Mouse (Mus musculus): Measurements from ENCODE around the gene Fars2. TPM values are rescaled to one million over a fixed set of nuclear protein-coding genes. Genes with fewer than 3 reads are reported as not detected.

The Fars2 gene
- total RNA-seq, 1 experiment from 2014 or later, result 25.7 TPM

DNA sequence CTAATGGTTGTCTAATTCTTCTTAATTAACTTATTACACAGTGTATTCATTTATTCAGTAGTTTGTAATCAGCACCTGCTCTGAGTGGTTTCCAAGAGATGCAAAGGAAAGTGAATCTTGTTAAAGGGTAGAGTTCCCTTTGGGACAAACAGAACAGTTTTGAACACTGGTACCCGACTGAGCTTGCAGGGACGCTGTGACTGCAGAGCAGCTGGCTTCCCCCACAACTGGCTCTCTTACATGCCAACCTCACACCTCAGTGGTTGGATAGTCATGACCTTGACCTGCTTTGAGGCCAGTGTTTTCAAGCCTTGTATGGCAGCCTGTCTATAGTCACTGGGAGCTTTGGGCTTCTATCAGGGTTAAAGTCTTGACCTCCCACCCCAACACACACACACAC lies 156.3 kb downstream of the Fars2 start:
- ATAC-seq (replicated peaks; ENCODE audit: insufficient number of reproducible peaks, low FRiP score, low TSS enrichment, poor library complexity, severe bottlenecking), result no peak

DNA sequence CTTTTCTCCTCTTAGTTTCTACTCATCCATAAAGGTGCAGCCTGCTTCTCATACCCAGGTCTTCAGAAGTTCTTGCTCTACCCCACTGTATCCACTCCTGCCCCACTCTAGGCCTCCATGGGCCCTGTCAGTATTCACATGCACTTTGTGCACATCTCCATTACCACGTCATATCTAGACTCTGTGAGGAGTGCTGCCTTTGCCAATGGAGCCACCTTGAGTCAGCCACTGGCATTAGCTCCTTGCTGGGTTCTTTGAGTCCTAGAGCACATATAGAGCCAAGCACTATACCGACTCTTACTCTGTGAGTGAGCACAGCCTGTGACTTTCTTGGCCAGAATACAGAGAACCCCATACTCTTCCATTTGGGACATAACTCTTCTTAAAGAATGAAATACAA lies 159.0 kb downstream of the Fars2 start:
- ATAC-seq (replicated peaks; ENCODE audit: insufficient number of reproducible peaks, low FRiP score, low TSS enrichment, poor library complexity, severe bottlenecking), result no peak

DNA sequence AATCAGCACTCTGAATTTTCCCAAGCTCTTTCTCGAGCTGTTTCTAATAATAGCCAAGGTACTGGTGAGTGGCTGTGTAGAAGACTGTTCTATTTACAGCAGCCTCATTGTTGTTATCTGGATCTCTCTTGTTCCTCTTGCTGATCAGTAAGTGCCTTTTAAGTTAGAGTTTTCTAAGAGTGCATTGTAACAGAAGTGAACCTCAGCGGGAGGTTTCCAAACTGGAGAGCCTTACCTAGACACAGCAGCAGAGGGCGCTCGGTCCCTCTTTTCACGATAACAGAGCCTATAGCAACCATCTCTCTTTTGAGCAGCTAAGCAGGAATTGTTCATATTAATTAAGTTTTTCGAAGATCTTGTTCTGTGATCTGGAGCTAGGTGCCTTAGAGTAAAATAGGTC lies 164.8 kb downstream of the Fars2 start:
- peak; percentile 68; the same call in 1 of the 2 replicates for ATAC-seq (replicated peaks; ENCODE audit: insufficient number of reproducible peaks, low FRiP score, low TSS enrichment, poor library complexity, severe bottlenecking)

DNA sequence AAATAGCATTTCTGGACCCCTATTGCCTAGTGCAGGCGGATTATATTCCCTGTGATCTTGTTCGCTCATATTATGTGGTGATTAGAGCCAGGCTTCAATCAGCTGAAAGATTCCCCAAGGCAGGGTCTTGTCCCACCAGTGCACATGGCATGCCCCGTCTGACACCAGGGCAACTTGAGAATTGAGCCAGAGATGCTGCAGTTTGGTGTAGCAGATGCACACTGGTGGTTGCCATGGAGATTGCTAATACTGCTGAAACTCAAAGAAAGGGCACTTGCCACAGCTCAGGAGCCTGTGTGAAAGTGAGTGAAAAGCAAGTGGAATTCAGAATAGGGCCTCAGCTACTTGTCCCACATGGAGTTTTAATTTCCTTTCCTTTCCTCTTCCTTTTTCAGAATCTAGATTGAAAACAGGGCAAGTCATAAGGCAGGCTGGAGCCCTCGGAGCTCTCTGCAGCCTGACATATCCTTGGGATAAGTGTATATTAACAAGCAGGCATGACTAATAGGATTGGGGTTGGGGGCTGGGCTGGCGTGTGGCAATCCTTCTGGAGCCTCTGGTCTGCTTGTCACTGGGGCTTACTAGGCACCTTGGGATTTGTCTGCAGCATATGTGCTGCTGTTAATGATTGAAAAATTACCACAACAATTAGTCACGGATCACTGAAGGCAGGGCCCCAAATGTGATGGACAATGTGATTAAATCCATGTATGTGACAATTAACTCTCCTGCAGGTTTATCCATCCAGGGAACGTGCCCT lies 165.8 kb downstream of the Fars2 start:
- no peak for ATAC-seq (replicated peaks; ENCODE audit: insufficient number of reproducible peaks, low FRiP score, low TSS enrichment, poor library complexity, severe bottlenecking)

DNA sequence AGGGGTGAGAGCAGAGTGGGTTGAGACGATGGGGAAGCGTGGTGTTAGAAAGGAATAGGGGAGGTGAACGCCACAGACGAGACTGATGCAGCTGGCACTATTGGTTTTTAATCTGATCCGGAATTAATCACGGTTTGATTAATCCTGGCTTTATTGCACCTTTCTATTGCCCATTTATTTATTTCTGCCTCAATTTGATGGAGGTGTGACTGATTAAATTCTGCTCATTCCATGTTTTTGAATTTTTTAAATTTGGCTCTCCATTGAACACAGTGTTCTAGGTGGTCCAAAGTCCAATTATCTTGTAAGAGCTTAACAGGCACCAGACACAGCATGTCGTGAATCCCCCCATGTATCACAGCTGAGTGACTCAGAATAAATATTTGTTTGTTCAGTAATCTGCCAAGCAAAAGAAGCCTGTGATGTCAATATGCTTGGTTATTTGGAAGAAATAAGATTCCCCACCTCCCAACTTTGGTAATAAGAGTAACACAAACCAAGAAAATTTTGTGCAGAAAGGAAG lies 166.4 kb downstream of the Fars2 start:
- no peak for ATAC-seq (replicated peaks; ENCODE audit: insufficient number of reproducible peaks, low FRiP score, low TSS enrichment, poor library complexity, severe bottlenecking)

DNA sequence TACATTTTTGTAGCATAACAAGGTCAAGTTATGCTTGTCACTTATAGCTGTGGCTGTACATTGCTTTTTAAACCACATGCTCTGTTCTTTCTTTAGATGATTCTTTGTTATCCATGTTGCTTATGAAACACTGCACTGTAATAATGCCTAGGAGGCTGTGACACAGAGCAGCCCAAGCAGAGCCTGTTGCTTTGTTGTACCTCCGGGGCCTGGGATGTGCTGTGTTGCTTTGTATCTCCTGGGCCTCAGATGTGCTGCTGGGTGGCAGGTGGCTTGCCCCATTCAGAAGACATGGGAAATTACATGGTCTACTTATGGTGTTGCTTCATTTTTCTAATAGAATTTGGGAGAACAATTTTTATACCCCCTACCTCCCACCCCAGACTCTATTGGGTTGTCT lies 166.9 kb downstream of the Fars2 start:
- ATAC-seq (replicated peaks; ENCODE audit: insufficient number of reproducible peaks, low FRiP score, low TSS enrichment, poor library complexity, severe bottlenecking), result no peak

DNA sequence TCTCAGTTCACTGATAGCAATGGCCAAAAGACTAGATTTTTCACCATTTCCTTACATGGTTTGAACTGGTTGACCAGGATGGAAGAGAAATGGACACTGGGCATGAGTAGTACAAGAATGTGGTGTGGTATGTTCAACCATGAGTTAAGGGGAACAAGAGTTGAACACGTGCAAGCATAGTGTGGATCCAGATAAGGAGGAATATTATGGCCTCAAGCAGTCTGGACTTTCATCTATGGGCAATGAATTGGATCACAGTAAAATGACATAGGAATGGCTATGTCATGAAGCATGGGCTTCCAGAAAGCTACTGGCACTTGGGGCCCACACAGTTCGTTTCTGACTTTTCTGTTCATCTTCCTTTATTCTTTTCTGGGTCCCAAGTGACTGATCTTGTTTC lies 168.0 kb downstream of the Fars2 start:
- ATAC-seq (replicated peaks; ENCODE audit: insufficient number of reproducible peaks, low FRiP score, low TSS enrichment, poor library complexity, severe bottlenecking), result no peak

DNA sequence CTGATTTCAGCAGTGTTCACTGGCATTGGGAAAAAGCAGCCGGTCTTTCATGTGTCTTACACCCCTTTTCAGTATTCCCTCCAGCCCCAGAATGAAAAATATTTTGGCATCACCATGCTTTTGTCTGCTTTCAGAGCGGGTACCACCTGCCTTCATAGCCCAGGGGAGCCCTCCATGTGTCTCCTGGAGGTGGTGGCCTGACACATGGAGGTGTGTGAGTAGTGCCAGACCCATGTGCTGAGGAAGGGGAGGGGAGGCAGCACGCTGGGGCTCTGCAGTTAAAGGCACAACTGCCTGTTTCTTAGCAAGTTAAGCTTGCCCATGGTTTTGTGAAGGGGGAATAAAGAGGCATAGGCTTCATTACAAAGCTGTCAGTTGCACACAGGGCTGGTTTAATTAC lies 176.3 kb downstream of the Fars2 start:
- ATAC-seq (replicated peaks; ENCODE audit: insufficient number of reproducible peaks, low FRiP score, low TSS enrichment, poor library complexity, severe bottlenecking), result no peak

DNA sequence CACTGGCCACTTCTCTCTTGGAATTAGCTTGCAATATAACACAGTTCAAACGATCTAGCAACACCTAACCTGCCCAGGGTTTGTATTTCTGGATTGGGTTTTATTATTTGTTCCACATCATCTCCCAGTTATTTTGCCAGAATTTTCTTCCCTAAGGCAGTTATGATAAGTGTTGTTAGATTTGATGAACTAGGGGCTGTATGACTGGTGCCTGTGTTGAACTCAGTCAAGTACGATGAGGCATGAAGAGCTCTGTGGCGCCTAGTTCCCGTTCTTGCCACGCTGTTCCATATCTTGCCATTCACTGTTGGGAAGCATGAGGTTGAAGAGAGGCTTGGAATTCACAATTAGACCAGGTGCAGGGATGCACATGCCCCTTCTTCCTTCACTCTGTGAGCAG lies 177.3 kb downstream of the Fars2 start:
- ATAC-seq (replicated peaks; ENCODE audit: insufficient number of reproducible peaks, low FRiP score, low TSS enrichment, poor library complexity, severe bottlenecking), result no peak

DNA sequence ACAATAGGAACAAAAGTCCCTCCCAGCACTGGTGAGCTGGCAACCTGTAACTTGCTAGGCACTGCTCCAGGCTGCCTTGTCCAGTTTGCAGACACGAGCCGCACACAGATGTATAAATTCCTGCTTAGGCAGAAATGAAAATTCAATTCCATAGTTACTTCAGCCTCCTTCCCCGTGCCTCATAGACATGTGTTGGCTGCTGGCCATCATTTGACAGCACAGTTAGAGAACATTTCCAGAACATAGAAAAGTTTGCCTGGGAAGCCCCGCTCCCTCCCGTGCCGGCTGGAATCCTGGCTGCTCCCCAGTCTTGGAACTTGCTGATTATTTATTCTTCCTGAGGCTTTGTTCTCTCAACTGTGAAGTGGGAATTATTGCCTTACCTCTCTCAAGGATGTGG lies 178.6 kb downstream of the Fars2 start:
- ATAC-seq (replicated peaks; ENCODE audit: insufficient number of reproducible peaks, low FRiP score, low TSS enrichment, poor library complexity, severe bottlenecking), result no peak

DNA sequence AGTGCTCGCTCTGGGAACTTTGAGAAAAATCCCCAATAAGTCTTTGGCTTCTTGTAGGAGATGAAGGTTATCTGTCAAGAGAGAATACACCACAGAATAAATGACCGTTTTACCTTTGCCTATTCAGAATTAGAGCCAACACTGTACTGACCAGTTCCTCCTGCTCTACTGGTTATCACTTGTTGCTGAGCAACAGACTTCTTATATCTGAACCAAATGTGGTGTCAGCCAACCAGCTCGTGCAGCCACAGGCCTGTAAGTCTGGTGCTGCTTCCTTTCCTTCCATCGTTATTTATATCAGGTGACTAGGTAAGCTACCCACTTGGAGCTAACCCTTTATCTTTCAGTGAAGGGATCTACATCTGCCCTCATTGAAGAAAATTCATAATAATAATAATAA lies 179.4 kb downstream of the Fars2 start:
- no peak for ATAC-seq (replicated peaks; ENCODE audit: insufficient number of reproducible peaks, low FRiP score, low TSS enrichment, poor library complexity, severe bottlenecking)

DNA sequence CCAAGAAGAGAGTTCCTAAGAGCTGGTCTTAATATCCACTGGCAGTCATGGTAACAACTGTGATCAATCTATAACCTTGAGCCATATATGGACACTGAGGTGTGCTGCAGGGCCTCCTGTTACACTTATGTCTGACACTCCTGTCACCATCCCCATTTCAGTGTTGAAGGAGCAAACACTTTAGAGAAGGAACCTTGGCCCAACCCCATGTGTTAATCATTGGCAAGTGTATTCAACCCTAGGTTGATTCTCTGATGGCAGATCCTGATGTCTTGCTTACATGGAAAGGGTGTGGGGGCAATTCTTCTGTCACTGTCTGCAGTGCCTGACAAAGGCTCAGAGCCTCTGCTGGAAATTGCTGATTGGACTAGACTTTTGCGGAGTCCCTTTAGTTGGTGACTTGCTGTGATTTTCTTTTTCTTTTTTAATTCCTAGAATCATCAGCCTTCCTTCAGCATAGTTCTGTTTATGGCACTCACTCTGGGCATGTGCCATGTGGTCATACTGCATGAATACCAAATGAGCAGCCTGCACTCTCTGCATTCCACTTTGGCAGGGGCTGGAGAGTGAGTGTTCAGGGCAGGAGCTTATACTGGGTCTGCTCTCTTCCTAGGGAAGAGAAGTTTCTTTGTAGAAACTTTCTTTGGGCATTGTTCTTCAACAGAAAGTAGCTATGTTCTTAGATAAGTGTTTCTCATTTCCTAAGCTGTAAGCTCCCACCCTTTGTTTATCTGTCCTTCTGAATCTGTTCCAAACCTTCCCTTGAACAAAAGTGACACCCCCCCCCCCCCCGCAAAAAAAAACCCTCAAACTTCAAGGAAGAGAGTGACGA lies 181.0 kb downstream of the Fars2 start:
- ATAC-seq (replicated peaks; ENCODE audit: insufficient number of reproducible peaks, low FRiP score, low TSS enrichment, poor library complexity, severe bottlenecking), result no peak

DNA sequence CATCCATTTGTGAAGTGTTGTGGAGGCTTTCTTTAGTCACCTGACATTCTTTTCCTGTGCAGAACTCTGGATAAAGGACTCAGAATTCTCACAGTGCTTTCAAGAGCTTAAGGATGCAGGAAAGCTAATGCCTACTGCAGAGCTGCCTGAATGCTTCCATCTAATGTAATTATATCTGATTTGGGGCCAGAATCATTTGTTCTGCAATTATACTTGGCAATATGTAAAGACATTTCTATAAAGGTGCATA lies 181.5 kb downstream of the Fars2 start:
- ATAC-seq (replicated peaks; ENCODE audit: insufficient number of reproducible peaks, low FRiP score, low TSS enrichment, poor library complexity, severe bottlenecking), result no peak

DNA sequence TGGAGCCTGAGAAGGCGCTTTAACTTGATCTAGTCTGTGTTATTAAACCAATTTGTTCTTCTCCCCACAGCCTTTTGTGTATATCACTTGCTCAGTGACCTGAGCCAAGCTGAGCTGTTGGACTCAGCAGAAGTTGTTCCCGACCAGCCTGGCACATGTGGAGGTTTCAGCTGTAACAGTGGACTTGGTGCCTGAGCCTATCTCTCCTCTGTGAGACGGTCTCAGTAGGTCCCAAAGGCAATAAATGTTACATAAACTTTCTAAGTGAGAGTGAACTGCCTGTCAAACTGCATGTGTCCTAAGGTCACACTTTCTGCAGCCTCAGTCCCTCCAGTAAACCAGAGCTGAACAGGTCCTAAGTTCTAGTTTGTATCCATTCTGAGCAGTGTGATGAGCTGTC lies 185.6 kb downstream of the Fars2 start:
- no peak for ATAC-seq (replicated peaks; ENCODE audit: insufficient number of reproducible peaks, low FRiP score, low TSS enrichment, poor library complexity, severe bottlenecking)

DNA sequence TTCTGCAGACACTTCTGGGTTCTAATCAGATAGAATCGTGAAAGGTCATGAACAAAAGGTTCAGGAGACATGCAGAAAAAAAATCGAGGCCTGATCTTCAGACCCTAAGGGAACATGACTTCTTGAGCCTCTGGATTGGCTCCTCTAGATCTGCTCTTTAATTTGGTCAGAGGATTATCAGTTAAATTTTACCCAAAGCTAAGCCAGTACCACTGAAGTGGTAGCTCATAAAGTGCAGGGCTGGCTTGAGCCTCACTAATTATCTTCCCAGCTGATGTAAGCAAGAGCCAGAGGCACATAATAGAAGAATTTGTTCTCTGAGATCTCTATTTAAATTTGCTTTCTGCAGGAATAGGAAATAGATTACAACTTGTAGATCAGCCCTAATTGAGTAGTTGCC lies 188.1 kb downstream of the Fars2 start:
- ATAC-seq (replicated peaks; ENCODE audit: insufficient number of reproducible peaks, low FRiP score, low TSS enrichment, poor library complexity, severe bottlenecking), result no peak

DNA sequence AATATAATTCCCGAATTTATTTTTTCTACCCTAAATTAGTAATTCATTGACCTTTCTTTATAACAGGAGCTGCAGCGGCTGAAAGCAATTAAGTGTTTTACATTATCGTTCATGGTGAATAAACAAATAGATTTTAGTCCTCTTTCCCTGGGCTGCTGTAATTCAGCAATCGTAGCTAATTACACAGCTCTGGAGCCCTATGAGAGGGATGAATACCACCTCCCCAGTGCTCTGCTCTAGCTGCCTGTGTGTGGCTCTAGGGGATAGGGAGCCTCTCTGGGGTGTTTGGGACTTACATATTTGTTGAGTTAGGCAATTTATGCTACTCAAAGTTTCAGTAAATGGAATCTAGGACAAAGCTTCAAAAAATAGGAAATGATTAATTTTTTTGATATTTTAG lies 190.2 kb downstream of the Fars2 start:
- ATAC-seq (replicated peaks; ENCODE audit: insufficient number of reproducible peaks, low FRiP score, low TSS enrichment, poor library complexity, severe bottlenecking), result no peak

DNA sequence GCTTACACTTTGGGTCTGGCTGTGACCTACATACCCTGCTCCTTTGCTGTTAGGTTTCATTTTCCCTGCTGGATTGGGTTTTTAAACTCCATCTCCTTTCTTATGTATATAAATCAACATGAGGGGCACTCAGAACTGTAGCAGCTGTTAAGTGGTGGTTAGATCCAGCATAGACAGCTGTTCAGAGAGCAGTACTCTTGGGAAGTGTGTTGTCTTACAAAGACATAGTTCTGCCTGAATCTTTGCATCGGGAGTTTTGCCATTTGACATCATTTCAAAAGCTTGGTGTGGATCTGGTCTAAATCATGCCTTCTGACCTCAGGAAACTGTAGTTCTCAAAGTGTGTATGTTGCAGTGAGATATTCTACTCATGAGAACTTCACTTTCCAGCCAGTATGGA lies 191.9 kb downstream of the Fars2 start:
- no peak for ATAC-seq (replicated peaks; ENCODE audit: insufficient number of reproducible peaks, low FRiP score, low TSS enrichment, poor library complexity, severe bottlenecking)

DNA sequence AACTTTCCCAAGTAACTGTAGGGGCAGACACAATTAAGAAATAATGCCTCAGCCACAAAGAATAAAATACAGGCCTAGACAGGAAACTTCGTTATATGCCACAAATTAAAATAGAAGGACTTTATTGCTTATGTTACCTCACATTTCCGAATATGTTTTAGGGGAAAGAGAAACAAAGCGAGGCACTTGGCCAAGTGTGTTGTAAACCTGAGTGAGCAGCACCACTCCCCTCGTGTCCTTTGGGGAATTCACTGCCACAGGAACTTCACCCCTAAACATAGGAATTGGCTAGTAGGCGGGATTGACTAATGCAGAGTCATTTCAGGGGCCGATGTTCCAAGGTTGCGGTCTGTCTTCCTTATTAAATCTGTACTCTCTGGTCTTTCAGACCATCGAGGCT lies 197.0 kb downstream of the Fars2 start:
- ATAC-seq (replicated peaks; ENCODE audit: insufficient number of reproducible peaks, low FRiP score, low TSS enrichment, poor library complexity, severe bottlenecking), result no peak

DNA sequence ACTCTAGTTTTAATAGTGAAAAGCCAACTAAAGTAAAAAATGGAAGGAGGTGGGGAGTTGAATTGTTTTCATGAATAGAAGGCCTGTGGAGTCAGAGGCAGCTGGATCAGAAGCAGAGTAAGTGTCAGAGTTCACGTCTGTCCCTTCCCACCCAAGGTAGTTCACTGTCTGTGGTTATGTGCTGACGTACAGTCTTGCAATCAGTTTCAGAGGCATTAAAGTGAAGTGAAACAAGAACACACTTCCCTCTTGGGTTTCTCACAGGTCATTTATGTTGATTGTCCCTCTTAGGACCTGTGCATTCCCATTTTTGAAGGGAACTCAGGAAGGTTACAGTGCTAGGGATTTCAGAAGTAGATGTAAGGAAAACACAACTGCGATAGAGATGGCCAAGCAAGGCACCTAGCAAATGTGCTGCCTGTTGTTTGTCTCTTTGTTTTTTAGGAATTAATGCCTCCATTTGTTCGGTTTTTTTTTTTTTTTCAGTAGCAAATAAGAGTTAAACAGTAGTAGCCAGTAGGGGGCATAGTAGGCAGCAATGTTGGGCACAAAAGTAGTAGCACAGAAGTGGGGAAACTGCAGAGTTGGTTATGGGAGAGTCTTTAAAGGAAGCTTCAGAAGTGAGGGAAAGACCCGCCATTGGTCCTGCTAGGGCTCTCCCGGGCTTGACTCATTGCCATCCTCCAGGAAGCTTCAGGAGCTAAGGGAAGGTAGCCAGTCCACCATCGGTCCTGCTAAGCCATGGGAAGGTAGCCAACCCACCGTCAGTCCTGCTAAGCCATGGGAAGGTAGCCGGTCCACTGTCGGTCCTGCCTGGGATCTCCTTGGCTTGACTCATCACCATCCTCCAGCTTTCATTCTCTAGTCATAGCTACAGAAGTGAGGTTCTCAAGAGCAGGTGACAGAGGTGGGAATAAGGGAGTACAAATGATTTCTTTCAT lies 197.9 kb downstream of the Fars2 start:
- peak; percentile 93 for ATAC-seq (replicated peaks; ENCODE audit: insufficient number of reproducible peaks, low FRiP score, low TSS enrichment, poor library complexity, severe bottlenecking)
